Mouse (Mus musculus) mammary gland, adult 2 months (tissue): ENCODE measurements around the gene Gm9774. TPM values are rescaled to one million over a fixed set of nuclear protein-coding genes. Genes with fewer than 3 reads are reported as not detected.

ENCODE experiments used
- polyA plus RNA-seq: library from polyadenylated mRNA; depleted of rRNA; stranded (reverse); fragments of >200 nt; gene quantifications from 2 replicates; pipeline ENCODE4 v1.2.3, GENCODE M21; 2012; ENCODE audit warnings: low replicate concordance; rRNA removed

The Gm9774 gene
- polyA plus RNA-seq = 13.6 and 17.5 TPM in 2 replicates

GRCm38 (mm10) chr3:92429323-92429722 is at the start of gene Gm9774:
Gene Gm9774, minus strand, starts transcription at chr3:92429423.

GRCm38 (mm10) chr3:92458620-92459019 is 29.4 kb upstream of the Gm9774 start, which contains the start of gene Sprr3:
Gene Sprr3, minus strand, starts transcription at chr3:92458720.

GRCm38 (mm10) chr3:92438689-92439088 is 9.5 kb upstream of the Gm9774 start, which contains the start of gene Sprr1b:
Gene Sprr1b, minus strand, starts transcription at chr3:92438789.

GRCm38 (mm10) chr3:92432282-92432681 is 3.1 kb upstream of the Gm9774 start, which contains the start of gene Sprr2k:
Gene Sprr2k, plus strand, starts transcription at chr3:92432582.

GRCm38 (mm10) chr3:92417782-92418181 is 11.4 kb downstream of the Gm9774 start, which contains the start of gene Sprr2j-ps:
Gene Sprr2j-ps, plus strand, starts transcription at chr3:92418082.

GRCm38 (mm10) chr3:92407691-92408090 is 21.5 kb downstream of the Gm9774 start, which contains the start of gene Sprr2i:
Gene Sprr2i, plus strand, starts transcription at chr3:92407991.

GRCm38 (mm10) chr3:92385385-92385784 is 43.8 kb downstream of the Gm9774 start, which contains the start of gene Sprr2h:
Gene Sprr2h, plus strand, starts transcription at chr3:92385685.

Other genes starting within 250 kb of the Gm9774 start
- gene Sprr2a1, start 213.6 kb downstream of the Gm9774 start, polyA plus RNA-seq = 0.07 TPM in 1 of 2 replicates, not detected in the other
- gene Sprr2a2, start 213.5 kb downstream of the Gm9774 start, polyA plus RNA-seq = 6.9 and 7.0 TPM in 2 replicates
- gene Sprr2a3, start 144.0 kb downstream of the Gm9774 start, polyA plus RNA-seq = 0.43 and 0.94 TPM in 2 replicates
- gene Sprr2b, start 112.8 kb downstream of the Gm9774 start, polyA plus RNA-seq = not detected in 2 replicates
- gene Sprr2d, start 90.3 kb downstream of the Gm9774 start, polyA plus RNA-seq = not detected in 2 replicates
- gene Sprr2e, start 77.3 kb downstream of the Gm9774 start, polyA plus RNA-seq = not detected in 2 replicates
- not detected in 2 replicates for gene Sprr2f, start 64.2 kb downstream of the Gm9774 start, polyA plus RNA-seq
- not detected in 2 replicates for gene Sprr2h, start 43.7 kb downstream of the Gm9774 start, polyA plus RNA-seq
- not detected in 2 replicates for gene Sprr2i, start 21.4 kb downstream of the Gm9774 start, polyA plus RNA-seq
- not detected in 2 replicates for gene Sprr2j-ps, start 11.3 kb downstream of the Gm9774 start, polyA plus RNA-seq
- not detected in 2 replicates for gene Sprr2k, start 3.2 kb upstream of the Gm9774 start, polyA plus RNA-seq
- gene Sprr1b, start 9.4 kb upstream of the Gm9774 start, polyA plus RNA-seq = not detected in 2 replicates
- not detected in 2 replicates for gene Sprr3, start 29.3 kb upstream of the Gm9774 start, polyA plus RNA-seq
- gene Sprr1a, start 56.5 kb upstream of the Gm9774 start, polyA plus RNA-seq = 24.1 and 25.4 TPM in 2 replicates
- not detected in 2 replicates for gene Sprr4, start 71.1 kb upstream of the Gm9774 start, polyA plus RNA-seq
- gene 2310046K23Rik, start 105.1 kb upstream of the Gm9774 start, polyA plus RNA-seq = 5.7 TPM in 1 of 2 replicates, not detected in the other
- gene Ivl, start 144.3 kb upstream of the Gm9774 start, polyA plus RNA-seq = 1.4 TPM in 1 of 2 replicates, not detected in the other
- gene Smcp, start 159.6 kb upstream of the Gm9774 start, polyA plus RNA-seq = 0.24 TPM in 1 of 2 replicates, not detected in the other
- gene 2210017I01Rik, start 178.1 kb upstream of the Gm9774 start, polyA plus RNA-seq = 0.20 TPM in 1 of 2 replicates, not detected in the other
- 0.66 and 1.3 TPM in 2 replicates for gene Lce6a, start 192.2 kb upstream of the Gm9774 start, polyA plus RNA-seq
- 0.86 and 4.6 TPM in 2 replicates for gene Lce1a1, start 218.9 kb upstream of the Gm9774 start, polyA plus RNA-seq
- 1.4 and 8.5 TPM in 2 replicates for gene Lce1b, start 227.5 kb upstream of the Gm9774 start, polyA plus RNA-seq
- 0.92 and 8.4 TPM in 2 replicates for gene Lce1a2, start 240.9 kb upstream of the Gm9774 start, polyA plus RNA-seq
- 1.2 and 5.9 TPM in 2 replicates for gene Lce1c, start 249.8 kb upstream of the Gm9774 start, polyA plus RNA-seq